Mouse (Mus musculus) skeletal muscle tissue, adult 2 months (tissue): Measurements from ENCODE around the gene Tcf7l1.

Experiments used
- DNase-seq: peaks from one replicate; pipeline ENCODE4 v3.0.0-alpha.2; 2012; ENCODE audit warnings: low read depth, low spot score

Gene Tcf7l1

DNA sequence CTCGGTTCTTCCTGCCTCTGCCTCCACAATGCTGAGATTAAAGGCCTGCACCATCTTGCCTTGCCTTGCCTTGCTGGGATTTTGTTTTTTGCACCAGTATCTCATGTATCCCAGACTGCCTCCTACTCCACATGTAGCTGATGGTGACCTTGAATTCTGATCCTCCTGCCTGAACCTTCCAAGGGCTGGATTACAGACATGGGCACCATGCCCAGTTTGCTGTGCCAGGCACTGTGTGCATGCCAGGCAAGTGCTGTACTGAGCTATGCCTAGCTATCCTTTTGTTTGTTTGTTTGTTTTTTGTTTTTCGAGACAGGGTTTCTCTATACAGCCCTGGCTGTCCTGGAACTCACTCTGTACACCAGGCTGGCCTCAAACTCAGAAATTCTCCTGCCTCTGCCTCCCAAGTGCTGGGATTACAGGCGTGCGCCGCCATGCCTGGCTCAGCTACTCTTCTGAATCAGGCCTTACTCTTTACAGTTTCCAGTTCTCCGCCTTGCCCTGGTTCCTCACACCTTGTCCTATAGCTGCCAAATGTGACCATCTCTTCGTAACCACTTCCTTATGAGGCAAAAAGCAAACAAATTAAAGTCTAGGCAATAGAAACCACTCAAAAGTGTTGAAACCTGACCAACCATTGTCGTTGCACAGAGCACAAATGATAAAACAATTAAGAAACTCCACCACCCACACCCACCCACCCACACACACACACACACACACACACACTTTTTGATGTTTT, 165.2 kb downstream of the Tcf7l1 start:
- peak; percentile 75 for DNase-seq

DNA sequence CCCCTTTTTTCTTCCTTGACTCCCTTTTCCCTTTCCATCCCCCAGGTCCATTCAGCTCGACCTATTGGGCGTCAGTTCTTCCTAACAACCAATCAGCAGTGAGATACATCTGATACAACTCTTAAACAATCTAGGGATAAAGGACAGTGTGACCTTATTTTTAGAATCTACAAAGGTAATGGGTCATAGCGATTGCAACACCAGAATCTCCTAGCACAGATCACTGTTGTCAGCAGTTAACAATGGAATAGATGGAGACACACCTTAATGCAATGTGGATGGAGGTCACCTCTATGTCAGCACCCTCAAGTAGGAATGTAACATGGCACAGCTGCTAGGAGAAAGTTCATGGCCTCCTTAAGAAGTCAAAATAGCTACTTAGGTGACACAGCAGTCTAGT, 166.1 kb downstream of the Tcf7l1 start:
- DNase-seq, result no peak

DNA sequence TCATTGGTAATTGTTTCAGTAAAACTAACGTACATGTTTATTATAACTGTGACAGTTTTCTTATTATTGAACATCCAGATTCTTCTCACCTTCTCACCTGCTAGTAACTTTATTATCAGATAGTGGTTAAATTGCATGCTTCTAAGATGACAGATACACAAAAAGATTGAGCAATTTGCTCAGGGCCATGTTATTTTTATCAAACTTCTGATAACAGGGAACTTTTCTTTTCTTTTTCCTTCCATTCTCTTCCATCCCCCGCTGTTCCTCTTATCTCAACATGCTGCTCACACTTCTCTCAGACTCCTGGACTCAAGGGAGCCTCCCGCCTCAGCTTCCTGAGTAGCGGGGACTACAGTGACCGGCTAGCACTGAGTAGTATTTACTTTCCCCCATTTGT, 168.1 kb downstream of the Tcf7l1 start:
- DNase-seq, result no peak

DNA sequence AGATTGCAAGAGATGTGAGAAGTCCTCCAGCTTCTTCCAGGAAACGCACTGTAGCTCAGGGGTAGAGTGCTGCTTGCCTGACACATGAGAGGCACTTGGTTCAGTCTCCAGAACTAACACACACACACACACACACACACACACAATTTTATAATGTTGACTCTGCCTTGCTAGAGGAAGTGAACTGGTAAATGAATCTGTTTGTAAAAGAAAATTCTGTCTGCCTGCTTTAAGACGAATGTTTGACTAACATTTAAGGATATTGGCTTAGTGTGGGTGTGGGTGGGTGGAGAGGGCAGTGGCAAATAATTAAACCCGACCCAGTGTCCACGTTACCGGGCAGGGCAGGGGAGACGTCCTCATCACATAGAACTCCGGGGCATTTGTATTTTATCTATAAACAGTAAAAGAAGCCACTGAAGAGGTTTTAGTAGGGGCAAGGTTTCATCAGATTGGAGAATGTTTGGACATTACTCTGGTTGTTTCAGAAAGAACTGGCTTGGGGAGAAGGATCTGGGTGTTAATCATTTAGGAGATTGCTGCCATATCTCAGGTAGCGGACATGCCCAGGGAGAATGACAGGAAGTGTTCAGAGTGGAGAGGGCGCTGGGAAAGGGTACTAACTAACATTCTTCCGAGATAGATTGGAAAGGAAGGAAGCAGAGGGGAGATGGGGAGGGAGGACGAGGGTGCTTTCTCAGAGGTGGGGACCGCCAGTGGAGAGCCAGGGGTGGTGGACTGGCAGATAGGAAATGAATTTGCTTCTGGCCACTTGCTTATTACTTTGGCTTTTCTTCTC, 169.1 kb downstream of the Tcf7l1 start:
- no peak for DNase-seq

DNA sequence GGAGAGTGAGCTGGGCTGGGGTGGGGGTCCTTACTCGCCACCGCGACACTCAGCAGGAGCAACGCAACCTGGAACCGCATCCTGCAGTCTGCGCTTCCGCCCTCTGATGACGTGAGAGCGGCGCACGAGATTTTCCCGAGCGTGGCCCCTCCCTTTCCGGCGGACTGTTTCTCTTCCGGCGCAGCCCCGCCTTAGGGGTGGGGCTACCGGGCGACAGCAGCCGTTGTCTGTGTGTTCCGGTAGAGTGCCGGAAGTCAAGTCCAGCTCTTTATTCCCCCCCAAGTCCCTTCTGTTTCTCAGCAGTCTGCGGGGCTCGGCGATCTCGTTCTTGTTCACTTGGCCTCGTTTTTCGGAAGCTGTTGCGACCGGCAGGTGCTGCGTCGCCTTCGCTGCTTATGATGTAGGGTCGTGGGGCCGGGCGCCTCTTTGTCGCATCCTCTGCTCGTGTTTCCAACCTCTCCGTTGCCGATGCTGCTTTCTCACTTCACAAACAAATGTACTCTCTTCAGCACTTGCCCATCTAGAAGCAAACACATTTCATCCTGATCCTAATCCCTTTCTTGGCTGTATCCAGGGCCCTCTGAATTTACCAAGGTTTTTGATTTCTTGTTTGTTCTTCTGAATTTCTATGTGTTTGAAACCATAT, 172.3 kb downstream of the Tcf7l1 start, which contains the start of gene Tgoln1:
Tgoln1 (minus strand) TSS at position 358 of the 646 bp plus-strand sequence.
- DNase-seq, result peak; percentile 88

DNA sequence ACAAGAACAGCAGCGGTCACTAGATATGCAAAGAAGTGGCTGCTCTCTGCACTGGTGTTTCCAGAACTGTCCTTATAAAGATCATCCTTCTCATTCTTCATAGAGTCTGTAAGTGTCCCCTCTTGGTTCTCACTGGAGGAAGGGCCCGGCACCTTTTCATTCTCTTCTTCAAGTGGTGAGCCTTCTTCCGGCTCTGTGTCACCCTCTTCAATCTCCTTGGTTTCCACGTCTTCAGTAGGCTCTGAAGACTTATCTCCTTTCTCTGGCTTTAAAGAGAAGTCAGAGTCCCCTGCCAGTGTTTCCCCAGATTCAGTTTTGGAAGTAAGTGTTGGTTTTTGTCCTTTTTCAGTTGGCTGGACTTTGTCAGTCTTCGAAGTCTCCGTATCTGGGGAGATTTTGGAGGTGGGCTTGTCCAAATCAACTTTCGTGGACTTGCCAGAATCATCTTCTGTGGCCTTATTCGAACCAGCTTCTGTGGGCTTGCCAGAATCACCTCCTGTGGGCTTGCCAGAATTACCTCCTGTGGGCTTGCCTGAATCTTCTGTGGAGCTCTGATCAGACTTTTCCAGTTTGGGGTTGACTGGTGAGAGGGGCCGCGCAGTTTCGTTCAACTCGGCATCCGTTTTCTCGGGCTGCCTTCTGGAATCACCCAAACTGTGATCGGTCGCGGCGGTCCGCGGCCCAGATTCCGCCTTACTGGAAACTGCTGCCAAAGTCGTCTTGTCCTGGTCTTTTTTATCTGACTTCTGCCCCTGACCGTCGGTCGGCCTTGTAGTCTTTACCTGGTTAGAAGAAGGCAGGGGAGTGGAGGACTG, 173.3 kb downstream of the Tcf7l1 start:
- DNase-seq, result no peak

DNA sequence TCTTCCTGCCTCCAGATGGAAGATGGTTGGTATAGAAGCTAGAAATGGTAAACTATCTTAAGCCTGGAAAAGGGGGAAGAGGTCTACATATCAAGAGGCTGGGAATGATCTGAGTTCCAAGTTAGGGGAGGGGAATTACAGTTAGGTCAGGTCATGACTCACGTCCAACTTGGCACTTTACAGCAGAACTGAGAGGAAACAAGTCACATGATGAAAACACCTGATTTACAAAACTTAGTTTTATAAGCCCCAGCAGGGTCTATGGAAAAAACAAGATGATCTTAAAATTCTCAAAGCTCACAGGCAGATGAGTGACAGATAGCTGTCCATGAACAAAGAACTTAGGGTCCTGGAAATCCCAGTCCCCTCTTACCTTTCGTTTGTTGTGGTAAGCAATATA, 173.9 kb downstream of the Tcf7l1 start:
- DNase-seq, result no peak

DNA sequence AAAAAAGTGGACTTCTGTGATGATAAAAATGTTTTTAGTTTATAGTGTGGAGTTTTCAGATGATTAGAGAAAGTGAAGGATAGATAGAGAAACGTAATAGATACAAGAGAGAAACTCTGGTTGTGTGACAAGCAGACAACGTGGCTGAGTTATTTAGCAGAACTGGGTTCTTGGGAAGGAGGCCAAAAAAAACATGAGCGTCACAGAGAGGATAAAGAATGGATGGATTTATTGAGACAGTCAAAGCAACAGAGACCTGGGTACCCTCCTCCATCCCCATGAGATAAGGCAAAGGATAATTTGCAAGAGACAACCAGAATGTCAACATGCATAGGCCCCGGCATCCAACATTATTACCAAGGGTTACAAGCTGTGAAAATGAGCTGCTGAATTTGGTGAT, 178.8 kb downstream of the Tcf7l1 start:
- no peak for DNase-seq

DNA sequence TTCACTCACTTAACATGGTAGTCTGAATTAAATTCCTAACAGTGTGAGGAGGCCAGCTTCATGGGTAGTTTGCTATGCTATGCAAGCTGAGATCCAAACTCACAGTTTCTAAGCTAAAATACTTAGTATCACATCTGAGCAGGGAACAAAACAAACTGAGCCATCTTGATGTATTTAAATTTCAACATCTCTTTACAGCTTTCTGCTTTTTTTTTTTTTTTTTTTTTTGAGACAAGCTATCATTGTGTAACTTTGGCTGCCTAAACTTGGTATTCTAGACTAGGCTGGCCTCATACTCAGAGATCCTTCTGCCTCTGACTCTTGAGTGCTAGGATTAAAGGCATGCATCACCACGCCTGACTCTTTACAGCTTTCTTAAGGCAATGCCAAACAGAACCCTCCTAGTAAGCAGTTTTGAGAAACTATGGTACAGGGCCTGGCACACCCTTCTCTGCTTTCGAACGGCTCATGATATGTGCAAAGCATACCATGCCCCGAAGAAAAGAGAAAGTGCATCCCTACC, 180.3 kb downstream of the Tcf7l1 start:
- no peak for DNase-seq

DNA sequence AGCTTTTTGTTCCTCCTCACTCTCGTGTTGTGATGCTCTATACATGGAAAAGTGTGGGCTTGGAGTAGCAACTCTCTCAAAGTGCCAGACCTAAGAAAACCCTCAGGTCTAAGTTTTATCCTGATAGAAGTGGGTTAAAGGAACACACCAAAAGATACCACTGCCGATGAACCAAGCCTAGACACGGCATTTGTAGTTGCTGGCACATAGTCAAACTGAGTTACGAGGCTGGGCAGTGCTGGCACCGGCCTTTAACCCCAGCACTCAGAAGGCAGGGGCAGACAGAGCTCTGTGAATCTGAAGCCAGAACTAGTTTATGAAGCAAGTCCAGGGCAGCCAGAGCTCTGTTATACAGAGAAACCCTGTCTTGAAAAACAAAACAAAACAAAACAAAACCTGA, 181.4 kb downstream of the Tcf7l1 start:
- DNase-seq, result no peak

DNA sequence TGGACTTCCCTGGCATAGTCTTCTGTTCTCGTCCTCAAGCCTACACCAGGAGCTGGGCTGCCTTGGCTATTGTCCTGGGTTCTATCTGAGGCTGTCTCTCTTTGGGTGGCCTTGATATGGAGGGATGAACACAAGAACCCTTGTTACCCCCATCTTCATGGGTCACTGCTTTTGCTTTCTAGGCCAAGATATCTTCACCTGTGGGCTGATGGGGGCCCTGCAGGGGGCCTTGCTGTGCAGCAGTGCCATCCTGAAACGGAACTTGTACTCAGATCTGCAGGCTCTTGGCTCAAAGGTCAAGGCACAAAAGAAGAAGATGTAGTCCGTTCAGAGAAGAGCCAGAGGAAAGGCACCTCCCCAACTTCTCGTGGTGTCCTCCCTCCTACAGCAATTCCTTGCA, 182.0 kb downstream of the Tcf7l1 start:
- DNase-seq, result no peak

DNA sequence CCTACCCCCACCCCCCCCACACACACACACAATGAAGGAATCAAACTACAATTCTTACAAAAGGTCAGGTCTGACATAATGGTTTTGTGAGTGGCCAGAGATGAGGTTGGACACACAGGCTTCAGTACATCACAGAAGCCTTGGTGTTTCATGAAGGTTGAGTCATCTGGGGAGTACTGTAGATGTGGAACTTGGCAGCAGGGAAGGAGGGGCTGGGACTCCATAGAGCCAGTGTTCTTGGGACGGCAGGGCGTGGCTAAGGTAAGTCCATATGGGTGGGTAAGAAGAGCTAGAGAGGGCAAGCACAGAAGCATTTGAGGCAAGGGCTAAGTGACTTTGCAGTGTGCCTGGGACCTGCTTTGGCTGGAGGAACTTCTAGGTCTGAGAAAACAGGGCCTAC, 185.0 kb downstream of the Tcf7l1 start:
- no peak for DNase-seq

DNA sequence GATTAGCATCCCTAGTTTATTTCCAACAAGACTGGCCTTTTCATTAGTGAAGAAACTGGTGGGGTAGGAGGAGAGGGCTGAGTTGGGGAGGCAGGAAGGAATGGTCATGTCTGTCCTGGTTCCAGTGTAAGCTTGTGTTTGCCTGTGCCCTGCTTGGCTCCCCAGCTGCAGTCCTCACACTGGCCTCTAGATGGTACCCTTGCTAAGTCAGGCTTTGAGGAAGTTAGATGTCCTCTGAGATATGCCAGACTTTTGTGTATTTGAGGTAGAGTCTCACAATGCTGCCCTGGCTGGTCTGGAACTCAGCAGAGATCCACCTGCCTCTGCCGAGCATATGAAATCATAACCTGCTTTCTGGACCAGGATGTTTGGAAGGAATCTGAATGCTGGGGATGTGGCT, 187.3 kb downstream of the Tcf7l1 start:
- DNase-seq, result peak; percentile 51

DNA sequence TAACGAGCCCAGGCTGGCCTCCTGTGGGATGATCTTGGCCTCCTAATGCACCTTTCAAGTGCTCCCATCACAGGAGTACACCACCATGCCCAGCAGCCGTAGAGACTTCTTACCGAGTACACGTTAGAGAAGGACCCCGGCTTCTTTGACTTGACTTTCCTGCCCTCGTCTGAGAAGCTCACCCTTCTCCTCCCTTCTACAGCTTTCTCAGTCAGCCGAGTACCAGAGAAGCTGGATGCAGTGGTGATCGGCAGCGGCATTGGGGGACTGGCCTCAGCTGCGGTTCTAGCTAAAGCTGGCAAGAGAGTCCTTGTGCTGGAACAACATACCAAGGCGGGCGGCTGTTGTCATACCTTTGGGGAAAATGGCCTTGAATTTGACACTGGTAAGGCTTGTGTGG, 188.3 kb downstream of the Tcf7l1 start:
- no peak for DNase-seq

DNA sequence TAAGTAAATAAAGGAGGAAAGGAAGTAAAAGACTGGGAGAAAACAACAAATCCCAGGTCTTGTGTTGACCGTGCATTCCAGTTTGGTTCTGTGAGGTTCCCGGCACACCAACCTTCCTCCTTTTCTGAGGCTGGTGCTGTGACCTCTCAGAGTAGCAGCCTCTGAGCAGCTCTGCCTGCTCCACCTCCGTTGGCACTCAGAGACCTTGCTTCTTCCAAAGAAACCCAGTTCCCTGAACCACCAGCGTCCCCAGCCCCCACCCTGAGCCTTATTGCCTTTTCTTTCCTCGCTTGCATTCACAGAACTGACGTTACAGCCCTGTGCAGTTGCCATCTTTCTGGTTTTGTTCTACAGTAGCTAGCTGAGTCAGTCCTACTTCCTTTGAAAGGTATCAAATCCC, 188.8 kb downstream of the Tcf7l1 start:
- DNase-seq, result no peak

DNA sequence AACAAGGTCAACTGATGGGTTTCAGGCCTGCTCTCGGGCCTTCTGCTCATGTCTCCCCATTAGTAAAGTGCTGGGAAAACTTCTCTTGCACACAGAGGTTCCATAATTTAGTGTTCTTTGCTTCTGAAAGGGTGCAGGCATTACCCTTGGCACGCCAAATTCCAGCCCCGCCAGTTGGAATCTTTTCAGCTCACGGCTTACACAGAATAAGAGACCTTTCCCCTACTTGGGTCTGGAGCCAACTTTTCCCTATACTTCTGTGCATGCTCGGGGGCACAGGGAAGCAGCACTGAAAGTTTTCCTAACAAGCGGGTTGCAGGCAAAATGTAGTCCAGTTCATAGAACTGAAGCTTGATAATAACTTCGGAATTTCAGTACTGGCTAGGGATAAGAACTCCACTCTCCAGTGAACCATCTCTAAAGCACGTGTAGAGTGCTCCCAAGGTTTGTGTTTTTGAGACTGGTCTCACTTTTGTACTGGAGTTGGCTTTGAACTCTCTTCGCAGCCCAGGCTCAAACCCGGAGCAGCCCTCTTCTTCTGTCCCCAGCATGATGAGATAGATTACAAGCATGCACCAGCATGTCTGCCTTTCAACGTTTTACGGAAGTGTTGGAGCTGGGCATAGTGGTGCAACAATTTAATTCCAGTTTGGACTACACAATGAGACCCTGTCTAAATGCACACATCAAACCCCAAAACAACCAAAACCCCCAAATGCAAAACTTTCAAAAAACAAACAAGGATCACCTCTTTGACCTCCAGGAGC, 190.1 kb downstream of the Tcf7l1 start:
- peak; percentile 39 for DNase-seq

DNA sequence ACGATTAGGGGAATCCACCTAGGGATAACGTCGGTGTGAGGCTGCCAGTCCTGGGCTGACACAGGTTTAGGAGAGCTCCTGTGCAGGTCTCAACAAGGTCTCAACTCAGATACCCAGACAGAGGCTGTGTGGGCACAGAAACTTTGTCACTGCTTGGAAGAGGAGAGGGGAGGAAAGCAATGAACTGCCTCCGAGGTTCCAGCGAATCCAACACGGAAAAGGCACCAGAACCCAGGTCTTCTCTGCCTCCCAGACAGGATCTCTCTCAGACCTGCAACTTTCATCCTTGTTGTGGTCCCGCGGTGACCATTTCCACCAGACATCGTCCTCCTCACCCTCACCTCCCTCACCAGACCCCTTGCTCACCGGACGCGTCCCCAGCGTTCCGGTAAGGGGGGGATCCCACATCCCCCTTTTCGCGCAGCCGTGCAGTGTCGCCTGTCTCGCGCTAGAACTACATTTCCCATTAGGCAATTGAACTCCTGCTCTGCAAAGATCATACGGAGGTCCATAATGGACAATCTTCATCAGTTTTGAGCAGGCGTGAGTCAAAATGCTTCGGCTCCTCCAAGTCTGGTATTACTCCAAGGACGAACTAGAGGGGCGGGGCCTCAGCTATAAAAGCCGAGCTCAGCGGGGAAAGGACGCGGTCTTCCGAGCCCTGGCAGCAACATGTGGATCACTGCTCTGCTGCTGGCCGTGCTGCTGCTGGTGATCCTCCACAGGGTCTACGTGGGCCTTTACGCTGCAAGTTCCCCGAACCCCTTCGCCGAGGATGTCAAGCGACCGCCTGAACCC, 190.9 kb downstream of the Tcf7l1 start, which contains the start of the genes Elmod3 and Retsat:
Elmod3 (minus strand) TSS at position 458 of the 798 bp plus-strand sequence.
Retsat (plus strand) TSS at position 520 of the 798 bp plus-strand sequence.
- DNase-seq, result peak; percentile 98

DNA sequence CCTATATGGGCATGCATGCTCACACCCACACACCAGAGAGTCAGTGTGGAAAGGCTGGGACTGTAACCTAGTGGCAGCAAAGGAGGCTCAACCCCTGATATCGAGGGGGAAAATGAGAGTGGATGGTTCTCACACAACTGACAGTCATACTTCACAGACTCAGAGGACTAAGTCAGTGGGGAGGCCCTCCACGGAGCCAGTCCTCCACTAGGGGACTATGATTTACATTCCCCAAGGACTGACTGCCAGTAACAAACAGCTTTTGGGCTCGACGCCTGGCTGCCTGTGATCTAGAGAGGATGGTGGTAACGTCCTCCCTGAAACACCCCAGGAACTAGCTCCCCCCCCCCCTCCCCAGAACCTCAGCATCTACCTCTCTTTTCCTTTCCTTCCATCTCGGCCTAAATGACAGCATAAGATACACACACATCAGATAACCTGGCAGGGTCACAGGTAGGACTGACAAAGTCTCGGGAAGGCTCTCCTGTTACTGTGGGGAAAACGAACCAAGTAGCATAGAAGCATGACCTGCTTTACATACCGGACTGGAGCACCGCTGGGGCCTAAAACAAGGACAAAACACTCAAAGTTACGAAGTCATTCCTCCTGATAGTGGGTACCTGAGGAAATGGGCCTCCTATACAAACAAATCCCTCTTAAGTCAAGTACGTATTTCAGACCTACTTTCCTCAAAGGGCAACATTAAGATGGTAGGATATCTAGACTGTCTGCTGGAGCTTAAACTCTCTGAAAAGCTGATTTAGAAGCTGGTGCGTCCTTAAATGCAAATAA, 191.8 kb downstream of the Tcf7l1 start:
- no peak for DNase-seq

DNA sequence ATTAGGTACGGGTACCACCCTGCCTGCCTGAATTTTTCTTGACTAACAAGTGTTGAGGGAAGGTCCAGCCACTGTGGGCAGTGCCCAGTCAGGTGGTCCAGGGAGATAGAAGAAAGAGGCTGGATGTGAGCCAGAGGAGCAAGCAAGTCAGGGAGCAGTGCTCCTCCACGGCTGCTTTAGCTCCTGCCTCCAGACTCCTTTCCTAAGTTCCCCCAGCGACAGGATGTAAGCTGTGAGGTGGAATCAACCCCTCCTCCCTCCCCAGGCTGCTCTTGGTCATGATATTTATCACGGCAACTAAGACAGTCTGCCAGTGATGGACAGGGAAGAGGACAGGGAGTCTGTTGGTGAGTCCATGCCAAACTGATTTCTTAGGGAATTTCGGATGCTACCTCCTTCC, 195.1 kb downstream of the Tcf7l1 start:
- DNase-seq, result peak; percentile 24
